Mouse (Mus musculus): Measurements from ENCODE around the gene Zfp219.

GRCm38 (mm10) chr14:51987177-51987576, 33.4 kb downstream of the Zfp219 start:
- TF ChIP-seq POLR2A (IDR thresholded peaks at IDR 0.05; ENCODE audit: borderline replicate concordance, extremely low read depth, low read depth, low read length) (no peak), CTCF (IDR thresholded peaks at IDR 0.05; ENCODE audit: insufficient read depth, low read length) (no peak)
